Mouse (Mus musculus) bone marrow macrophage, adult 2 months (primary cell): ENCODE results near the gene Alg6. TPM values are rescaled to one million over a fixed set of nuclear protein-coding genes. Genes with fewer than 3 reads are reported as not detected.

Experiments
- H3K27ac ChIP-seq: 2 replicates; pipeline ENCODE4 v1.5.1; 2012; ENCODE audit warnings: low read depth, low read length; ENCODE audit not compliant: insufficient read depth
- H3K4me1 ChIP-seq: 2 replicates; pipeline ENCODE4 v1.6.1; 2012; ENCODE audit warnings: low read length; ENCODE audit not compliant: control insufficient read depth, insufficient read depth
- H3K4me3 ChIP-seq: 2 replicates; pipeline ENCODE4 v1.5.1; 2012; ENCODE audit warnings: mild to moderate bottlenecking, low read length, moderate library complexity; ENCODE audit not compliant: insufficient read depth
- CTCF ChIP-seq: IDR thresholded peaks from 2 replicates; pipeline ENCODE4 v1.5.1; 2012; ENCODE audit warnings: low read depth, mild to moderate bottlenecking, low read length, moderate library complexity
- POLR2A ChIP-seq: IDR thresholded peaks from 2 replicates; pipeline ENCODE4 v1.6.1; 2012; ENCODE audit warnings: mild to moderate bottlenecking, low read depth, low read length, borderline replicate concordance
- polyA plus RNA-seq: library from polyadenylated mRNA; stranded (reverse); fragments of >200 nt; gene quantifications from 2 replicates; pipeline ENCODE4 v1.2.4, GENCODE M21; 2012; ENCODE audit not compliant: missing spikeins, insufficient read depth, insufficient read length

The Alg6 gene
- polyA plus RNA-seq, 1 experiment, result 13.3 TPM

GRCm38 (mm10) chr4:99725914-99726451 lies 10.5 kb downstream of the Alg6 start:
- TF ChIP-seq CTCF (no peak), POLR2A (no peak)
- H3K4me1 ChIP-seq, result no peaks in the 10 kb centered on the region
- H3K27ac ChIP-seq, result no peak overlapping the region
- no peak overlapping the region for H3K4me3 ChIP-seq

GRCm38 (mm10) chr4:99739836-99740235 lies 24.4 kb downstream of the Alg6 start:
- Histone ChIP-seq H3K27ac (no peak overlapping the region), H3K4me3 (no peak overlapping the region), H3K4me1 (no peaks in the 10 kb centered on the region)
- TF ChIP-seq POLR2A, result no peak
- no peak for TF ChIP-seq CTCF

GRCm38 (mm10) chr4:99752426-99752825 lies 37.0 kb downstream of the Alg6 start:
- no peaks in the 10 kb centered on the region for H3K4me1 ChIP-seq
- no peak overlapping the region for H3K27ac ChIP-seq
- H3K4me3 ChIP-seq, result no peak overlapping the region
- no peak for TF ChIP-seq CTCF
- no peak for TF ChIP-seq POLR2A

- no peak for TF ChIP-seq CTCF
- TF ChIP-seq POLR2A, result no peak
- H3K4me3 ChIP-seq, result no peak overlapping the region
- peaks cover 5% of the 10 kb centered on the region; the same call in 1 of the 2 replicates for H3K4me1 ChIP-seq
- H3K27ac ChIP-seq, result no peak overlapping the region
Observed at GRCm38 (mm10) chr4:99766303-99766702, 50.8 kb downstream of the Alg6 start.

GRCm38 (mm10) chr4:99766753-99767152 lies 51.3 kb downstream of the Alg6 start:
- Histone ChIP-seq H3K27ac (no peak overlapping the region), H3K4me3 (no peak overlapping the region), H3K4me1 (peaks cover 5% of the 10 kb centered on the region; the same call in 1 of the 2 replicates)
- no peak for TF ChIP-seq CTCF
- TF ChIP-seq POLR2A, result no peak

GRCm38 (mm10) chr4:99770555-99770954 lies 55.1 kb downstream of the Alg6 start:
- Histone ChIP-seq H3K4me3 (no peak overlapping the region), H3K4me1 (peaks cover 5% of the 10 kb centered on the region; the same call in 1 of the 2 replicates), H3K27ac (no peak overlapping the region)
- TF ChIP-seq POLR2A (no peak), CTCF (no peak)

- no peak for TF ChIP-seq CTCF
- no peak for TF ChIP-seq POLR2A
- Histone ChIP-seq H3K4me1 (peaks cover 5% of the 10 kb centered on the region; the same call in 1 of the 2 replicates), H3K27ac (no peak overlapping the region), H3K4me3 (no peak overlapping the region)
Observed at GRCm38 (mm10) chr4:99773041-99773440, 57.6 kb downstream of the Alg6 start.

- TF ChIP-seq CTCF, result no peak
- TF ChIP-seq POLR2A, result no peak
- Histone ChIP-seq H3K27ac (no peak overlapping the region), H3K4me3 (no peak overlapping the region), H3K4me1 (no peaks in the 10 kb centered on the region)
Observed at GRCm38 (mm10) chr4:99792365-99792764, 76.9 kb downstream of the Alg6 start.

Other genes with a start within 250 kb of the Alg6 start
- gene Foxd3, start 59.4 kb upstream of the Alg6 start, polyA plus RNA-seq, result not detected in 2 replicates
- gene Efcab7, start 113.5 kb downstream of the Alg6 start, polyA plus RNA-seq, result 3.6 and 5.7 TPM in 2 replicates
- 18.2 and 19.2 TPM in 2 replicates for gene Pgm1, start 213.8 kb downstream of the Alg6 start, polyA plus RNA-seq
- 6.6 and 7.8 TPM in 2 replicates for gene Itgb3bp, start 214.1 kb downstream of the Alg6 start, polyA plus RNA-seq